Mouse (Mus musculus) testis, adult 2 months (tissue): ENCODE data around the gene Tmprss11a.

ENCODE experiments used
- CTCF ChIP-seq: fragments of 200-500 bp; IDR thresholded peaks from 2 replicates; pipeline ENCODE4 v1.5.1; 2012; ENCODE audit warnings: low read depth, mild to moderate bottlenecking, inconsistent platforms, low read length, moderate library complexity; ENCODE audit not compliant: control insufficient read depth, insufficient read depth, insufficient replicate concordance
- POLR2A ChIP-seq: fragments of 200-500 bp; IDR thresholded peaks from 2 replicates; pipeline ENCODE4 v1.6.1; 2012; ENCODE audit warnings: low read depth, mild to moderate bottlenecking, inconsistent platforms, low read length, moderate library complexity; ENCODE audit not compliant: control insufficient read depth

GRCm38 (mm10) chr5:86431096-86431495, 37.7 kb downstream of the Tmprss11a start:
- TF ChIP-seq CTCF, result no peak
- no peak for TF ChIP-seq POLR2A
